Mouse (Mus musculus) WW6 (cell line): ENCODE results near the gene Rnf123.
"Not testable (repeated sequence)": the region's sequence is repeated elsewhere in the genome, so short reads cannot be mapped to it uniquely, and the experiment has no call there.

Source experiments
- DNase-seq: peaks from one replicate; pipeline ENCODE4 v3.0.0-alpha.2; 2013; ENCODE audit warnings: low read depth, low spot score

The Rnf123 gene

GRCm38 (mm10) chr9:108035331-108036156 is 47.6 kb downstream of the Rnf123 start:
- DNase-seq, result no peak

DNA sequence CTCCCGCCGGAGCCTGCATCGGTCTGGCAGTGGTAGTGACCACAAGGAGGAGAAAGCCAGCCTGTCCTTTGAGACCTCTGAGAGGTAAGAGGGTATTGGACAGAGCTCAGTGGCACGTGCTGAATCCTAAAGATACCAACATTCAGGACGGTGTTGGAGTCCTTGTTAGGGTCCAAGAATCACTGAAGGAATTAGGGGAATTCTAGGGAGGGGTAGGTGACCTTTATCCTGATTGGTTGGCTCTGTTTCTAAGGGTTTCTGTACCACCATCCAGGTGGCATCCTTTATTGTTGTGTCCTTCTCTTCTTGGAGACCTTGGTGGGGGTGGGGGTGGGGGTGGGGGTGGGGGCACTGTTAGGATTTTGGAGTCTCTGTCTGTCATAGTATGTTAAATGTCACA is 51.0 kb downstream of the Rnf123 start:
- no peak for DNase-seq

DNA sequence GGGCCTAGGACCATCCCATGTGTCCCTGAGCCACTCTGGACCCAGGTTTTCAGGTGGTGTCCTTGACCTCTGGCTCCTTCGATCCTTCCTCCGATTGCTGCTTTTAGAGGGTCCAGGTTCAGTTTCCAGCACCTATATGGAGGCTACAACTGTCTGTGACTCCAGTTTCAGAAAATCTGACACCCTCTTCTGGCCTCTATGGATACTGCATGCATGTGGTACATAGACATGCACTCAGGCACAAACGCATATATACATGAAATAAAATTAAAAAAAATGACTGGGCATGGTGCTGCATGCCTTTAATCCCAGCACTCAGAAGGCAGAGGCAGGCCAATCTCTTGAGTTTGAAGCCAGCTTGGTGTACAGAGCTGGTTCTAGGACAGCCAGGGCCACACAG is 55.3 kb downstream of the Rnf123 start:
- no peak for DNase-seq

GRCm38 (mm10) chr9:108026584-108026983 is 56.6 kb downstream of the Rnf123 start:
- DNase-seq, result no peak

DNA sequence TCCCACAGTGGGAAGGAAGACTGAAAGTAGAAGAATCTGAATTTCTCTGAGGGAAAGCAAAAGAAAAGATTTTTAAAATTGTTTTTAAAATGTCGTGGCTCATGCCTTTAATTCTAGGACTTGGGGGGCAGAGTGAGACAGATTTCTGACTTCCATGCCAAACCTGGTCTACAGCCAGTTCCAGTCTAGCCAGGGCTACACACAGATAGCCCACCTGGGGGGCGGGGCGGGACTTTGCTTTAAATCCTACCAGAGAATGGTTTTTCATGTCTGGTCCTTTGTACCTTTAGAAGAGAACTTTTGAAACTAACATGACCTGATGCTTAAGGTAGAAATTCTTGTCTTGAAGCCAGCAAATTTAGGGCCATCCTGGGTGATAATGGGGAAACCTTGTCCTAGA is 59.9 kb downstream of the Rnf123 start:
- DNase-seq, result no peak

GRCm38 (mm10) chr9:108020741-108021140 is 62.4 kb downstream of the Rnf123 start:
- no peak for DNase-seq

DNA sequence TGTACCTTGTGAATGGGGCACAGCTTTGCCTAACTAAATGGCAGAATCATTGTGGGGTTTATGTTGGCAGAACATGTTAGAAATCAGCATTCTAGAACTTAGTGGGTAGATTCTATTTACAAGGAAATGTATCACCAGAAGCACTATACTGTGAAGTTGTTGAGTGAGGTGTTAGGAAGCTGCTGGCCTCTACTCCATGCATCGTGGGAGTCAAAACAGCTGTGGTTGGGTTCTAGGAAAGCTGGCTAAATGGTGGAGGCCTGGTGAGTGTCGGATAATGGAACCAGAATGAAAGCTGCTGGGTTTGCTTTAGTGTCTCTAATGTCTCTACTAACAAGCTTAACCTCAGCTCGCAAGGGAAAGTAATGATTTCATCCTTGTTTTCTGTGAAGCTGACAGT is 66.0 kb downstream of the Rnf123 start:
- DNase-seq, result no peak

DNA sequence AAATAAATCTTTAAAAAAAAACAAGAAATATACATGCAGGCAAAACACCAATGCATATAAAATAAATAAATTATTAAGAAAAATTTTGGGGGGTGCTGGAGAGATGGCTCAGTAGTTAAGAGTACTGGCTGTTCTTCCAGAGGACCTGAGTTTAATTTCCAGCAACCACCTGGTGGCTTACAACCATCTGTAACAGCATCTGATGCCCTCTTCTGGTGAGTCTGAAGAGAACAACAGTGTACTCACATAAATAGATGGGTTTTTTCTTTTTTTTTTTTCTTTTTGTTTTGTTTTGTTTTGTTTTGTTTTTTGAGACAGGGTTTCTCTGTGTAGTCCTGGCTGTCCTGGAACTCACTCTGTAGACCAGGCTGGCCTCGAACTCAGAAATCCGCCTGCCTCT is 69.6 kb downstream of the Rnf123 start:
- DNase-seq, result not testable (repeated sequence)

- no peak for DNase-seq
Measured at GRCm38 (mm10) chr9:108010385-108010784, 72.8 kb downstream of the Rnf123 start.

DNA sequence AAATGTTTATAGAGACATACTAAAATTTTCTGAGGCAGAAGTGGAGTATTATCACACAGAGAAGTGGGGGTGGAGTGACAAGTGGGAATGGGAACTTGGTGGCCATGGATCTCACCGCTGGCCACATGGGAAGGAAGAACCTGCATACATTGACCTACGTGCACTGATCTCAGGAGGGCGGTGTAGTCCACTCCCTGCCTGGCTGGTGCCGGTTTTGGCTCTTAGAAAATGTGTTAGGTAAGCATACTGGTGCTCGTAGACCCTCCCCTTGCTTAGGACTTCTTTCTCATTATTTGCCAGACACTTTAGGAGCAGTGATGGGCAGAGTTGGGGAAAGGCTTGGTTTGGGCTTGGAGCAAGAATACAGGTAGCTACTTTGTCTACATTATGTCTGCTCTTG is 75.1 kb downstream of the Rnf123 start:
- DNase-seq, result no peak

GRCm38 (mm10) chr9:108003531-108003890 is 79.6 kb downstream of the Rnf123 start:
- DNase-seq, result no peak

- no peak for DNase-seq
Measured at GRCm38 (mm10) chr9:108002778-108003530, 80.2 kb downstream of the Rnf123 start.

DNA sequence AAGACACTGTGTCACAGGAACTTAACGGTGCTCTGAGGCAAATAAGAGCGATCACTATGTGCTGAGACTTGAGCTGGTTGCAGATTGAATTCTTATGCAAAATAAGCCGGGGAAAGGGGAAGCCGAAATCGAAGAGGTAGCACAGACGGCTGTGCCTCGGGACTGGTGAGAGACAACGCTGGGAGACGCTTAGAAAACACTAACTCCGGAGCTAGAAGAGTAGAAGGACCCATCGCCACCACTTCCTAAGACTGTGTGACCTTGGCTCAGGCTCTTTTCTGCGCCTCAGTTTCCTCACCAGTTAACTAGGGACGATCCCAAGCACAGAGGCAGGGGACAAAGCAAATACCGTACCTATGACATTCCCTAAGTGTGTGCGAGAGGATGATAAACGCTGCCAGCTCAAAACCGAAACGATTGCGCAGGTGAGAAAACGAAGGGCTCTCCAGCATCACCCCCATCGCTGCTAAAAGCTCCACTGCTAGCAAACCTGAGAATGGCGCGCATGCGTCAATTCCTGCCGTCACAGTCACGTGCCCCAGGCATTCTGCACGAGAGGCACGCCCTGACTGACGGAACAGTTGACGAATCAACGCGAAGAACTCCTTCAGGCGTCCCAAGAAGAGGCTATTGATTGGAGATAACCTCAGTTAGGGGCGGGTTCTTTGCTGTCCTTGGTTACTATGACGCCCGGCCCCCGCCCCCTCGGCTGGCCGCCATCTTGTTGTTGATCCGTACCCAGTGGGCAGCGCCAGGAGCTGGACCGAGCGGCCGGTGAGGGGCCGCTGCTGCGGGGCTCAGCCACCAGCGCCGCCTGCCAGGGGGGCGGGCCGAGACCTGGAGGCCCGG is 81.0 kb downstream of the Rnf123 start, which contains the start of gene Ip6k1:
Gene Ip6k1, plus strand, starts transcription at position 580 of the 849 bp plus-strand sequence.
- DNase-seq, result peak; percentile 96
